Mouse (Mus musculus): ENCODE measurements around the gene 2900092C05Rik. TPM values are rescaled to one million over a fixed set of nuclear protein-coding genes. Genes with fewer than 3 reads are reported as not detected.
A peak's percentile ranks its signal among the peaks of the same experiment; 100 is the strongest.

The 2900092C05Rik gene
- polyA plus RNA-seq (2015; fragmentation: Nextera tagmentation; extraction: Ambion mirVana) = not detected in 2 replicates

DNA sequence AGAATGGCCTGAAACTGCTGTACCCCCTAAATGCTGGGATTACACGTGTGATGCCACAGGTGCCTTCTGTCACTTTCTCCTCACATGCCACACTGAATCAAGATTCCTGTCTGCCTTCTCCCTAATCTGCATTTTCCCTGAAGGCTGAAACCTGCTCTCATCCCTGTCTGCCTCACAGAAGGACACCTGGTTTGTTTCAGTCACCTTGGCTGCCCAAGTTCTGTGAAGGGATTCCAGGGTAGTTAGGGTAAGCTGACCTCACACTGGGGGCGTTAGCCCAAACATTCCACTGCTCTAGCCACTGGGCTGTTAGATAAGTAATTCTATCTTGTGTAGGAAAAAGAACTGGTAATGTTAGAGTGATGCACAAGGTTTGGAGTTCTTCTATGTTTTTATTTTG is at the start of gene 2900092C05Rik:
2900092C05Rik (plus strand) TSS at position 301 of the 400 bp plus-strand sequence.
- H3K4me3 ChIP-seq (replicated peaks; ENCODE audit: low read depth, low read length) = no peak within 1 kb of the TSS

DNA sequence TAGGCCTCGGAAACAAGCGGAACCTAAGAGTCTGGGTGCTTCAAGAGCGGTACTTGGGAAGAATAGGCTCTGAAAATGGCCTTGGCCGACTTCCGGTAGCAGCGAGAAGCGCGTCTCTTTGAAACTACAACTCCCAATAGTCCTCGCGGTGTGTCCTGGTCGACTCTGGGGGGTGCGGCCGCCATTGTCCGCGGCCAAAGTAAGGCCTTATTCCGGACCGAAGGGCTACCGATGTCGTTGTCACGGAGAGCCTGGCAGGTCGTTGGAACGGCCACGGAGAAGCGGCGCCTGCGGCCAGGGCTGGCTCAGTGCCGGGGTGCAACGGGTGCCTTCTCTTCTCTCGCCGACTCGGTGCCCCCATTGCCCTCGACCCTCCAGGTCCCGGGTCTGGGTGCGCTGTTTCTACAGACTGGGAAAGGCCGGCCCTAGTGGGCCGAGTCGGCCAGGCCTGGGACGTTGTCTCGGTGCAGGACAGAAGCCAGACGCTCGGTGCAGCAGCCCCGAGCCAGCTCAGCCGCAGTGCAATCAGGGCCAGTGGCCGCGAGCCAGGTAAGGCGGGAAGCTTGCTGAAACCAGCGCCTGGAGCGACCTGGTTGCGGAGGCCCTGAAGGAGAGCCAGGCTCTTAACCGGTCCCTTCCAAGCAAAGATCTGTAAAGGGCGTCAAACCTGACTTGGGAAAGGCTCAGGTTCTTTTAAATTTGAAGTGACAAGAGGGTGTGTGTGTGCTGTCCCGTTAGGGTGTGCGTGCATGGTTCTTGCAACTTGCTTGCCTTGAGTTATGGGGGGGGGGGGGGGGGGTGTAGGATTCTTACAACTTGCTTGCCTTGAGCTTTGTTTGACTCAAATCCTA is 33.9 kb upstream of the 2900092C05Rik start, which contains the start of gene Zfp606:
Zfp606 (plus strand) TSS at position 136 of the 851 bp plus-strand sequence.
- peak; percentile 97 for DNase-seq (ENCODE audit: low spot score)
- under 1% methylated on average over 51 of the region's 53 CpGs for WGBS
- peak; percentile 98 for ATAC-seq (replicated peaks; ENCODE audit: low FRiP score, low read depth)
- no peaks in the 10 kb centered on the region for H3K27me3 ChIP-seq (ENCODE audit: insufficient read depth, low read length)
- peak within 1 kb of the TSS; percentile 90 for H3K27ac ChIP-seq
- peak within 1 kb of the TSS; percentile 99 for H3K9ac ChIP-seq (ENCODE audit: low read depth, low read length)
- H3K36me3 ChIP-seq (ENCODE audit: insufficient read depth, low read length) = peaks cover 25% of the 10 kb centered on the region
- peak within 1 kb of the TSS; percentile 62 for H3K4me2 ChIP-seq (ENCODE audit: low read length)
- no peaks in the 10 kb centered on the region for H3K4me1 ChIP-seq (replicated peaks; ENCODE audit: insufficient read depth, low read length)
- peak within 1 kb of the TSS; percentile 94 for H3K4me3 ChIP-seq (replicated peaks; ENCODE audit: low read depth, low read length)
- H3K9me3 ChIP-seq (replicated peaks; ENCODE audit: low read length) = no peaks in the 10 kb centered on the region
- no peak for TF ChIP-seq CTCF (IDR thresholded peaks at IDR 0.05; ENCODE audit: low read depth)

More for the DNA sequence above, at the start of gene 2900092C05Rik:
- Histone ChIP-seq H3K9me3 (replicated peaks; ENCODE audit: low read length) (no peaks in the 10 kb centered on the region), H3K4me1 (replicated peaks; ENCODE audit: insufficient read depth, low read length) (no peaks in the 10 kb centered on the region), H3K27ac (no peak within 1 kb of the TSS), H3K36me3 (ENCODE audit: insufficient read depth, low read length) (no peaks in the 10 kb centered on the region), H3K9ac (ENCODE audit: low read depth, low read length) (no peak within 1 kb of the TSS), H3K27me3 (ENCODE audit: insufficient read depth, low read length) (no peaks in the 10 kb centered on the region), H3K4me2 (ENCODE audit: low read length) (no peak within 1 kb of the TSS)
- TF ChIP-seq CTCF (IDR thresholded peaks at IDR 0.05; ENCODE audit: low read depth) = no peak
- ATAC-seq (replicated peaks; ENCODE audit: low FRiP score, low read depth) = no peak
- 56% methylated on average over 2 of the region's 2 CpGs for WGBS
- no peak for DNase-seq (ENCODE audit: low spot score)

DNA sequence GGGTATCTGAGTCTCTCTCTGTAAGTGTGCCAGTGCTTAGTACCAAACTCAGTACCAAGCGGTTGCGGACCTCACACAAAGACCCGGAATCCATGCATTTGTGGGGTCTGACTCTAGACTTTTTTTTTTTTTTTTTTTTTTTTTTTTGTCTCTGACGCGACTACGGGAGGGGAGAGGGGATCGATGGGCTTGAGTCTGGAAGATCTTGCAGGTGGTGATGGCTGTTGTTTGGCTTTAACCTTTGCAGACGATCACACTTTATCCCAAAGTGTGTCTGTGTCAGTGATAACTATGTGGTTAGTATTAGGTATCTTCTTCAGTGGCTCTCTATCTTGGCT is 33.3 kb upstream of the 2900092C05Rik start:
- peak overlapping the region; percentile 99 for H3K9ac ChIP-seq (ENCODE audit: low read depth, low read length)
- DNase-seq (ENCODE audit: low spot score) = peak; percentile 15
- peak overlapping the region; percentile 62 for H3K4me2 ChIP-seq (ENCODE audit: low read length)
- H3K36me3 ChIP-seq (ENCODE audit: insufficient read depth, low read length) = peaks cover 31% of the 10 kb centered on the region
- 3% methylated on average over 7 of the region's 8 CpGs for WGBS
- no peak for ATAC-seq (replicated peaks; ENCODE audit: low FRiP score, low read depth)
- H3K27me3 ChIP-seq (ENCODE audit: insufficient read depth, low read length) = no peaks in the 10 kb centered on the region
- H3K9me3 ChIP-seq (replicated peaks; ENCODE audit: low read length) = no peaks in the 10 kb centered on the region
- H3K4me1 ChIP-seq (replicated peaks; ENCODE audit: insufficient read depth, low read length) = no peaks in the 10 kb centered on the region
- no peak overlapping the region for H3K27ac ChIP-seq
- H3K4me3 ChIP-seq (replicated peaks; ENCODE audit: low read depth, low read length) = peak overlapping the region; percentile 94
- no peak for TF ChIP-seq CTCF (IDR thresholded peaks at IDR 0.05; ENCODE audit: low read depth)

DNA sequence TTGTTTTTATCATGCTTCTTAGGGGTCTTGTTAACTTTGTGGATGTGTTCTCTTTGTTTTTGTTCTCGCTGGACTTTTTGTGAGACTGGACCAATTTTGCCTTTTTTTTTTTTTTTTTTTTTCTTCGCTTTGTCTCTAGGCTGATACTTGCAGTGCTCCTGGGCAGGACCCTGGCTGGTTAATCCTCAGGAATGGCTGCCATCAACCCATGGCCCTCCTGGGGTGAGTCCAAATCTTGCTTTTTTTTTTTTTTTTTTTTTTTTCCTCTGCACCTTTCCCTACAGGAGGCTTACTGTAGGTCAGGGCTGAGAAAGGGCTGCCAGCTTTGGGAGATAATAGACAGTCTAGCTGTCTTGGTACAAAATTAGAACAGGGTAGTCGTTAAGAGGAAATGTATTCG is 32.8 kb upstream of the 2900092C05Rik start:
- no peak for DNase-seq (ENCODE audit: low spot score)
- Histone ChIP-seq H3K9me3 (replicated peaks; ENCODE audit: low read length) (no peaks in the 10 kb centered on the region), H3K27ac (no peak overlapping the region), H3K4me3 (replicated peaks; ENCODE audit: low read depth, low read length) (peak overlapping the region; percentile 94), H3K27me3 (ENCODE audit: insufficient read depth, low read length) (no peaks in the 10 kb centered on the region), H3K4me1 (replicated peaks; ENCODE audit: insufficient read depth, low read length) (no peaks in the 10 kb centered on the region), H3K9ac (ENCODE audit: low read depth, low read length) (peak overlapping the region; percentile 99; the same call in 1 of the 2 replicates), H3K4me2 (ENCODE audit: low read length) (peak overlapping the region; percentile 62), H3K36me3 (ENCODE audit: insufficient read depth, low read length) (peaks cover 36% of the 10 kb centered on the region)
- ATAC-seq (replicated peaks; ENCODE audit: low FRiP score, low read depth) = no peak
- WGBS = 76% methylated on average over 4 of the region's 4 CpGs
- TF ChIP-seq CTCF (IDR thresholded peaks at IDR 0.05; ENCODE audit: low read depth) = no peak

DNA sequence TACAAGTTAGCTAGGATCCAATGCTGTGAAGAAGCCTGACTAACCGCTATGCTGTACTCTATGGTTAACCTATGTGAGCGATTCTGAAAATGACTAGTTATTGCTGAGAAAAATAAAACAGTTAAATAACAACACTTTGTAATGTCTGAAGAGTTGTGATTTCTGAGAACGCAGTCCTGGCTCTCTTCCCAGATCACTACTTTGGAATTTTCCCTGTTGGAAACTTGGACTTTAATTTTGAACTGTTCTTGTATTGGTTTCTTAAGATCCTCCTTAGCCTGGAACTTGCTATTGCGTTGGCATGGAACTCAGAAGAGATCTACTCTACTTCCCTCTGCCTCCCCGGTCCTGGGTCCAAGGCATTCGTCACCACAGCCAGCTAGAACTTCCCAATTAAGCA is 28.5 kb upstream of the 2900092C05Rik start:
- ATAC-seq (replicated peaks; ENCODE audit: low FRiP score, low read depth) = no peak
- 98% methylated on average over 6 of the region's 6 CpGs for WGBS
- Histone ChIP-seq H3K9ac (ENCODE audit: low read depth, low read length) (no peak overlapping the region), H3K4me3 (replicated peaks; ENCODE audit: low read depth, low read length) (no peak overlapping the region), H3K4me2 (ENCODE audit: low read length) (no peak overlapping the region), H3K4me1 (replicated peaks; ENCODE audit: insufficient read depth, low read length) (no peaks in the 10 kb centered on the region), H3K27ac (no peak overlapping the region), H3K9me3 (replicated peaks; ENCODE audit: low read length) (peaks cover 5% of the 10 kb centered on the region), H3K36me3 (ENCODE audit: insufficient read depth, low read length) (peaks cover 69% of the 10 kb centered on the region), H3K27me3 (ENCODE audit: insufficient read depth, low read length) (no peaks in the 10 kb centered on the region)
- no peak for DNase-seq (ENCODE audit: low spot score)
- TF ChIP-seq CTCF (IDR thresholded peaks at IDR 0.05; ENCODE audit: low read depth) = no peak

DNA sequence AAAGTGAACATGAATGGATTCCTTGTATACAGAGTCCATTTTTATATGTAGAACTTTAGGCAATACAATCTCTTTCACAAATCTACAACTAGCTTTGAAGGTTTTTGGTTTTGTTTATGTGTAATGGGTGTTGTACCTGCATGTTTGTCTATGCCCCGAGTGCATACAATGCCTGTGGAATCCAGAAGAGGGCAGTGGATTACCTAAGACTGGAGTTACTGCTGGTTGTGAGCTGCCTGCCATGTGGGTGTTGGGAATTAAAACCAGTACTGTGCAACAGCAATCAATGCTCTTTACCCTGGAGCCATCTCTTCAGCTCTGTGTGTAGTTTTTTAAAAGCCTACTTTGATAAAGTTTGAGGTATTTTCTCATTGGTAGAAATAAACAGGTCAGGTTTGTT is 26.4 kb upstream of the 2900092C05Rik start:
- no peak overlapping the region for H3K27ac ChIP-seq
- no peak for ATAC-seq (replicated peaks; ENCODE audit: low FRiP score, low read depth)
- WGBS = 100% methylated on average over 1 of the region's 1 CpGs

More for the DNA sequence above, 26.4 kb upstream of the 2900092C05Rik start:
- no peak for DNase-seq (ENCODE audit: low spot score)
- H3K27me3 ChIP-seq (ENCODE audit: insufficient read depth, low read length) = no peaks in the 10 kb centered on the region
- no peaks in the 10 kb centered on the region for H3K4me1 ChIP-seq (replicated peaks; ENCODE audit: insufficient read depth, low read length)
- H3K4me2 ChIP-seq (ENCODE audit: low read length) = no peak overlapping the region
- peaks cover 6% of the 10 kb centered on the region for H3K9me3 ChIP-seq (replicated peaks; ENCODE audit: low read length)
- peaks cover 82% of the 10 kb centered on the region for H3K36me3 ChIP-seq (ENCODE audit: insufficient read depth, low read length)
- no peak overlapping the region for H3K9ac ChIP-seq (ENCODE audit: low read depth, low read length)
- no peak for TF ChIP-seq CTCF (IDR thresholded peaks at IDR 0.05; ENCODE audit: low read depth)
- H3K4me3 ChIP-seq (replicated peaks; ENCODE audit: low read depth, low read length) = no peak overlapping the region
